Mouse (Mus musculus) lung, adult 2 months (tissue): ENCODE results near the gene 1700017B05Rik.

ENCODE experiments used
- CTCF ChIP-seq: fragments of 200-500 bp; IDR thresholded peaks from 2 replicates; pipeline ENCODE4 v1.5.1; 2011; ENCODE audit warnings: mild to moderate bottlenecking, low read length, control low read depth; ENCODE audit not compliant: insufficient read depth
- POLR2A ChIP-seq: fragments of 200-500 bp; IDR thresholded peaks from 2 replicates; pipeline ENCODE4 v1.6.1; 2011; ENCODE audit warnings: low read depth, mild to moderate bottlenecking, control low read depth, low read length, borderline replicate concordance; ENCODE audit errors: extremely low read depth

- TF ChIP-seq POLR2A (peak; percentile 74; the same call in 1 of the 2 replicates), CTCF (peak; percentile 12; the same call in 1 of the 2 replicates)
Observed at GRCm38 (mm10) chr9:57261913-57262794, at the start of gene 1700017B05Rik.
